Mouse (Mus musculus) lung, postnatal 0 days (tissue): Measurements from ENCODE around the gene Rftn1. TPM values are rescaled to one million over a fixed set of nuclear protein-coding genes. Genes with fewer than 3 reads are reported as not detected.

Experiments used
- ATAC-seq: fragments of 200-750 bp; cut with Nextera tagmentation; 2 replicates; pipeline ENCODE4 v1.8.0; 2017; ENCODE audit warnings: moderate library complexity
- DNase-seq: peaks from one replicate; pipeline ENCODE4 v3.0.0-alpha.2; 2016; ENCODE audit warnings: low spot score
- H3K27ac ChIP-seq: fragments of 300-500 bp; sonication (generic); 2 replicates; pipeline ENCODE4 v1.5.1; 2014; ENCODE audit warnings: antibody characterized with exemption, mild to moderate bottlenecking, low read length, mixed read lengths
- H3K27me3 ChIP-seq: fragments of 300-500 bp; sonication (generic); replicated peaks from 2 replicates; pipeline ENCODE4 v1.6.1; 2014; ENCODE audit warnings: low read length, mixed read lengths; ENCODE audit not compliant: insufficient read depth
- H3K36me3 ChIP-seq: fragments of 300-500 bp; sonication (generic); 2 replicates; pipeline ENCODE4 v1.6.1; 2014; ENCODE audit warnings: low read length, mixed read lengths; ENCODE audit not compliant: insufficient read depth
- H3K4me1 ChIP-seq: fragments of 300-500 bp; sonication (generic); 2 replicates; pipeline ENCODE4 v1.6.1; 2014; ENCODE audit warnings: antibody characterized with exemption, low read depth, low read length, mixed read lengths; ENCODE audit not compliant: insufficient read depth
- H3K4me2 ChIP-seq: fragments of 300-500 bp; sonication (generic); replicated peaks from 2 replicates; pipeline ENCODE4 v1.6.1; 2014; ENCODE audit warnings: low read depth, mild to moderate bottlenecking, low read length, moderate library complexity, mixed read lengths
- H3K4me3 ChIP-seq: fragments of 300-500 bp; sonication (generic); 2 replicates; pipeline ENCODE4 v1.5.1; 2014; ENCODE audit warnings: low read depth, low read length
- H3K9ac ChIP-seq: fragments of 300-500 bp; sonication (generic); replicated peaks from 2 replicates; pipeline ENCODE4 v1.6.1; 2014; ENCODE audit warnings: low read depth, mild to moderate bottlenecking
- H3K9me3 ChIP-seq: fragments of 300-500 bp; sonication (generic); 2 replicates; pipeline ENCODE4 v1.6.1; 2016; ENCODE audit warnings: low read length, mixed read lengths
- CTCF ChIP-seq: IDR thresholded peaks from 2 replicates; pipeline ENCODE4 v1.5.1; 2016; ENCODE audit warnings: antibody characterized with exemption, mild to moderate bottlenecking
- EP300 ChIP-seq: IDR thresholded peaks from 2 replicates; pipeline ENCODE4 v1.6.1; 2016; ENCODE audit warnings: antibody characterized with exemption, mild to moderate bottlenecking, control low read depth
- WGBS: fragments of 180-500 bp; shearing (Covaris S2); extraction: QIAGEN DNeasy Blood & Tissue Kit; methylation state at CpG from one replicate; pipeline ENCODE4 v1.1.7; 2014; 5-methylcytosine and 5-hydroxymethylcytosine counted together
- polyA plus RNA-seq: library from polyadenylated mRNA; unstranded; fragments of >200 nt; fragmentation: Nextera tagmentation; extraction: Ambion mirVana; gene quantifications from 2 replicates; pipeline ENCODE4 v1.2.1, GENCODE M21; 2015

Gene Rftn1
- polyA plus RNA-seq, 1 experiment from 2014 or later = 18.2 TPM

DNA sequence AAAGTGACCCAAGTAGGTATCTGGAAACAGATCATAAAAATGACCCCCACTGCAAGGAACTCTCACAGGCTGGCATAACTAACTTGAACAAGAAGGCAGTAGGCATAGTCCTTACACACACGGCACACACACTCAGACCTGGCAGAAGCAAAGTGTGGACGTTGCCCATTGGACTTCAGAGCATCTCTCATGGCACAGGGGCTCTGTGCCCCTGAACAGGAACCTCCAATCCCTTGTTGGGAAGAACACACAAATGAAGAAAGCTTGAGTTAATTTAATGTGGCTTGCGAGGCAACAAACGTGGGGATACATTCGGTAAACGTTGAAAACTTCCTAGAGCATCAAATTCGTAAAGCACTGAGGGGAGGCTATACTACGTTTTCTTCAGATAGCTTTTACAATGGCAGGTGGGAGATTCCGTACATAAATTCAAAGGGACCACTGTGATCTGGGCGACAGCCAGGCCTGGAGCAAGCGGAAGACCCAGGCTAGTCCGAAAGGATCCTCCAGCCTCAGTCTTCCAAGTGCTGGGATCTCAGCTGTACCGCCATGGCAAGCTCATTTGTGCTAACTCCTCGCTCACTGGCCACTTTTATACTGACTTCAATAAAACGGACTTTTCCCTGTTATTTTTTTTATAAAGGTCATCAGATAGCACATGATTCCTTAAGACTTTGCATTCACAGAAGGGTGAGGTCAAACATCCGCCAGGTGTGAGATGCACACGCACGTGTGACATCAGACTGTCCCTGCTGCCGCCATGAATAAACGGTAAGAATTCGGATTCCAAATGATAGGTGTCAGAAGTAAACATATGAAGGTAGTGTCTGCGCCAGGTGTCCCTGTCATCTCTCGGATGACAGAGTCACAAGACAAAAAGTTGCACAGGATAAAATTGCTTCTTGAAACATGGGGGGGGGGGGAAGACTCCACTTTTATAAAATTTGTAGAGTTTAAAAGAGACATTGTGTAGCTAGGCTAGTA, 117.2 kb downstream of the Rftn1 start:
- H3K4me3 ChIP-seq = no peak overlapping the region
- DNase-seq (no peak), ATAC-seq (no peak)
- no peaks in the 10 kb centered on the region for H3K4me1 ChIP-seq
- WGBS = 91% methylated on average over 23 of the region's 23 CpGs
- no peak overlapping the region for H3K27ac ChIP-seq
- H3K4me2 ChIP-seq = no peak overlapping the region
- no peak overlapping the region for H3K9ac ChIP-seq
- no peaks in the 10 kb centered on the region for H3K9me3 ChIP-seq
- H3K36me3 ChIP-seq = no peaks in the 10 kb centered on the region
- H3K27me3 ChIP-seq = no peaks in the 10 kb centered on the region
- TF ChIP-seq EP300 = no peak
- no peak for TF ChIP-seq CTCF

DNA sequence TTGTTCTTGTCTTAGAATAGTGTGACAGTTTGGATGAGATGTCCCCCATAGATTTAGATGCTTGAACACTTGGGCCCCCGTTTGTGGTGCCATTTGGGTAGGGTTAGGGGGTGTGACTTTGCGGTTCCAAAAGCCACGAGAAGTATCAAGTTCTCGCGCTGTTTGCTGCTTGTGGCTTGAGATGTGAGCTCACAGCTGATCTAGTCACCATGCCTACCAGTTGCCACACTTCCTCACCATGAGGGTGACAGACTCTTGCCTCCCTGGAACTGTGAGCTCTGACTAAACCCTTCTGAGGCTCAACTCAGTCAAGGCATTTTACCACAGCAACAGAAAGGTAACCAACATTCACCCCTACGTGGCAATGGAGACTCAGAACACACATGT, 118.9 kb downstream of the Rftn1 start:
- Histone ChIP-seq H3K27ac (no peak overlapping the region), H3K9me3 (no peaks in the 10 kb centered on the region), H3K4me2 (no peak overlapping the region), H3K27me3 (no peaks in the 10 kb centered on the region), H3K36me3 (no peaks in the 10 kb centered on the region), H3K9ac (no peak overlapping the region), H3K4me1 (no peaks in the 10 kb centered on the region), H3K4me3 (no peak overlapping the region)
- DNase-seq = peak; percentile 43
- 65% methylated on average over 6 of the region's 6 CpGs for WGBS
- ATAC-seq = peak; percentile 49; the same call in 1 of the 2 replicates
- no peak for TF ChIP-seq EP300
- no peak for TF ChIP-seq CTCF

DNA sequence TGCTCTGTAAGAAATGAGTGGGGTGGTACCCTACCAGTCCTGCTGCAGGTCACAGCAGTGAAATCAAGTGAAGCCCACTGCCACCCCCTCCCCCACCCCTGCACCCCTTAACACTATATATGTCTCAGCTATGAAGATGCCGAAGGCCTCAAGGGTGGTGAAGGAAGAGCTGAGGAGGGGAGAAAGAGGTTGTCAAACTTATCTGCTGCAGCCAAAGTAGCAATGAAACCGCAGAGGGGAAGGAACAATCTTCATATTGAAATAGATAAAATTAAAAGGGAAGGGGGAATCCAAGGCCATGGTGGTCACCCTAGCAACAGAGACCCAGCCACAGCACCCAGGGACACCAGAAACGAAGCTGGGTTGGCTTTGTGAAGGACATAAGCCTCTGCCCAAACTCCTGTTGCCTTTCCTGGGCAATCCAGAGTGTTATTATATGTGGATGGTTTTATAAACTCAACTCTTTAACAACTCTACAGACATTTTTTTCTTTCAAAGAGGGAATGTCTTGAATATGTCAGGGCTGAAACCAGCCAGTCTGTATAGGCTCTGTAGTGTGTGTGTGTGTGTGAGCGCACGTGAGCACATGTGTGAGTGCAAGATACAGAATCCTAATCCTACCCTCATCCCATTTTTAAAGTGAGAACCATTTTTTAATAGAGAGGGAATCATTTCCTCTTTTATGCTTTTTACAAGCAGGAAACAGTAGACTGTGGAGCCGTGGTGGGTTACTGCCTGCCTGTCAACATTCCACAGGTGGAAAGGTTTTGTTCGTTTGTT, 119.5 kb downstream of the Rftn1 start:
- no peak overlapping the region for H3K4me2 ChIP-seq
- DNase-seq (no peak), ATAC-seq (no peak)
- no peak for TF ChIP-seq CTCF
- H3K4me1 ChIP-seq = no peaks in the 10 kb centered on the region
- no peaks in the 10 kb centered on the region for H3K27me3 ChIP-seq
- H3K9ac ChIP-seq = no peak overlapping the region
- H3K27ac ChIP-seq = no peak overlapping the region
- WGBS = 71% methylated on average over 7 of the region's 7 CpGs
- no peak overlapping the region for H3K4me3 ChIP-seq
- no peaks in the 10 kb centered on the region for H3K36me3 ChIP-seq
- no peaks in the 10 kb centered on the region for H3K9me3 ChIP-seq

DNA sequence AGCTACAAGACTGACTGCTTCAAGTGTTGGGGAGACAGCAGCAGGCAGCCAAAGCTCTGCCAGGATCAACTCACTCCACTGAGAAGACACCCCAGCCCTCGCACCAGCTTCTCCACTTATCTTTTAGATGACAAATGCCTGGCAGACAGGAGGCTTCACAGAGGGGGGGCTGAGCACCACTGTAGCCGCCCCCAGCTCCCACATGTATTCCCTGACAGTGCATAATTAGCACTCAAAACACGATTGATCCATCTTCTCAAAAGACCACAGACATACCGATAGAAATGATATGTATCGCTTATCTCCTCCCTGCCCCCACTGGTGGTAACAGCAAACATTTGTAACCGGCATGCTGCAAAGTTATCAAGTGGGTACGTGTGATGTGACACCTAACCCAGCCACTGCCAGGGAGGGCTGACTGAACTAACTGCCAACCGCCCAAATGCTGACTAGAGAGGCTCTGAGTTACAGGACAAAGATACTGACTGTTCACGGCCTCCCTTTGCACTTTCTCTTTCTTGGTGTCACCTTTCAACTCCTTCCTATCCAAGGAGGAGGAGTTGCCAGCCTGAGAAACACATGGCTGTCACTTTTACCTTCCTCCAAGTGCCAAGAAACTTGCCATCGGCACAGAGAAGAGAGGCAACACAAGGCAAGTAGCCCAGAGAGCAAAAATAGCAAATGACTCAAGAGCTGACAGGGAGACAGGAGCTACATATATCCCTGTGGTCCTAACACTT, 120.4 kb downstream of the Rftn1 start:
- H3K27ac ChIP-seq = no peak overlapping the region
- H3K4me1 ChIP-seq = no peaks in the 10 kb centered on the region
- H3K9me3 ChIP-seq = no peaks in the 10 kb centered on the region
- no peak overlapping the region for H3K9ac ChIP-seq
- TF ChIP-seq CTCF (no peak), EP300 (no peak)
- no peak for DNase-seq
- no peak overlapping the region for H3K4me3 ChIP-seq
- no peak for ATAC-seq
- H3K4me2 ChIP-seq = no peak overlapping the region
- no peaks in the 10 kb centered on the region for H3K27me3 ChIP-seq
- no peaks in the 10 kb centered on the region for H3K36me3 ChIP-seq
- WGBS = 34% methylated on average over 10 of the region's 10 CpGs

DNA sequence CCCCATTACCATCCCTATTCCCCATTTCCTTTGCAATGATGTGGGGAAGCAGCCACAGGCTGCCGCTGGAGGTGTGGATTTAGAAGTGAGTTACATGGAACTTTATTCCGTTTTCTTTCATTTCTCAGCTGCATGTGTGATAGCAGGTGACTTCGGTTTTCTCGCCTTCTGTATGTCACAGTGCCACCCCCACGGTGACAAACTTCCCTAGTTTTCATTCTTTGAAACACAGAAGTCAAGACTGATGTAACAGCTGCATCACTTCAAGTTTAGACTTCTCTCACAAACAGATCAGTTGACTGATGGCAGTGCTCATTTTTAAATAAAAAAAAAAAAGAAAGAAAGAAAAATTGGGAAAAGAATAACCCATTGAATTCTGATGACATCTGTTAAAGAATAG, 121.3 kb downstream of the Rftn1 start:
- 72% methylated on average over 5 of the region's 5 CpGs for WGBS
- TF ChIP-seq EP300 (no peak), CTCF (no peak)
- H3K9me3 ChIP-seq = no peaks in the 10 kb centered on the region

DNA sequence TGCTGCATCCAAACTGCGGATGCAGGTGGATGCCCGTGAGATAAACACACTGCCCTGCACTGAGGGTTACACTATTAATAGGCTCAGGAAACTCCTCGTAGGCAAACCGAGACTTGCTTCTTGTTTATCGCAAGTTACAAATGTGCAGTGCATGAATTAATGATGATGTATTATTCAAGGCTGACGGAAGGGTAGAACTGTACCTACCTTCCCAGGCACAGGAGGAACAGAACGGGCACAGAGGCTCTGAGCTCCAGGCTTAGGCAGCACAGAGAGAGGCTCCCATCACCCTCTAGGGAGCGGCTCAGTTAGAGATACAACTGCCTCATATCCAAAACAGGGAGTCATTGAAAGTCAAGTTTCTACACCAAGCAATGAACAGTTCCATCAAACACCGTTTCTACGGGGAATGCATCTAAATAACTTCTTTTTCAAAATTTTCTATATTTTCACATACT, 121.8 kb downstream of the Rftn1 start:
- Histone ChIP-seq H3K27ac (no peak overlapping the region), H3K4me2 (no peak overlapping the region), H3K4me1 (no peaks in the 10 kb centered on the region), H3K9ac (no peak overlapping the region), H3K36me3 (no peaks in the 10 kb centered on the region), H3K27me3 (no peaks in the 10 kb centered on the region), H3K9me3 (no peaks in the 10 kb centered on the region), H3K4me3 (no peak overlapping the region)
- TF ChIP-seq CTCF = no peak
- no peak for ATAC-seq
- no peak for DNase-seq
- 75% methylated on average over 10 of the region's 10 CpGs for WGBS

More for the DNA sequence above, 121.3 kb downstream of the Rftn1 start:
- H3K27ac ChIP-seq = no peak overlapping the region
- ATAC-seq (no peak), DNase-seq (no peak)
- no peaks in the 10 kb centered on the region for H3K4me1 ChIP-seq
- no peak overlapping the region for H3K9ac ChIP-seq
- H3K36me3 ChIP-seq = no peaks in the 10 kb centered on the region
- no peak overlapping the region for H3K4me3 ChIP-seq
- H3K27me3 ChIP-seq = no peaks in the 10 kb centered on the region
- no peak overlapping the region for H3K4me2 ChIP-seq
